Mouse (Mus musculus) CH12.LX (cell line): ENCODE measurements around the gene Psap. TPM values are rescaled to one million over a fixed set of nuclear protein-coding genes. Genes with fewer than 3 reads are reported as not detected.

Experiments used
- DNase-seq: peaks from one replicate; pipeline ENCODE4 v3.0.0-alpha.2; 2013; ENCODE audit errors: extremely low read depth
- H3K27ac ChIP-seq: 2 replicates; pipeline ENCODE4 v1.5.1; 2012; ENCODE audit warnings: low read depth, mild to moderate bottlenecking, control low read depth, moderate library complexity; ENCODE audit not compliant: insufficient read depth
- H3K27me3 ChIP-seq: replicated peaks from 2 replicates; pipeline ENCODE3; 2012; ENCODE audit warnings: inconsistent platforms
- H3K36me3 ChIP-seq, 2 experiments: replicated peaks in 1 of 2; 2 replicates each; pipeline versions ENCODE3 to v1.6.1; 2012; ENCODE audit warnings: inconsistent platforms in 1 of 2, low read length in 1 of 2, mild to moderate bottlenecking in 1 of 2, mixed read lengths in 1 of 2, moderate library complexity in 1 of 2; ENCODE audit not compliant: control insufficient read depth in 1 of 2, insufficient read depth in 1 of 2
- H3K4me1 ChIP-seq, 2 experiments: 2 replicates each; pipeline ENCODE4 v1.6.1; 2012; ENCODE audit warnings: inconsistent platforms in 1 of 2, moderate library complexity in 1 of 2; ENCODE audit not compliant: insufficient read depth in 2 of 2, control insufficient read depth in 1 of 2
- H3K4me2 ChIP-seq: 2 replicates; pipeline ENCODE4 v1.6.1; 2012; ENCODE audit warnings: low read depth, mild to moderate bottlenecking, control low read depth; ENCODE audit not compliant: poor library complexity, insufficient read depth, severe bottlenecking
- H3K4me3 ChIP-seq, 3 experiments: fragments of 150-350 bp in 1 of 3; sonication (generic) in 1 of 3; replicated peaks in 1 of 3; 2 replicates each; pipeline versions ENCODE3 to v1.5.1; 2011 to 2012; ENCODE audit warnings: low read depth in 2 of 3, low read length in 2 of 3, mild to moderate bottlenecking in 2 of 3, moderate library complexity in 2 of 3, control low read depth in 1 of 3, improper control_type of control experiment in 1 of 3, inconsistent platforms in 1 of 3, mixed read lengths in 1 of 3; ENCODE audit not compliant: poor library complexity in 1 of 3
- H3K79me2 ChIP-seq: replicated peaks from 2 replicates; pipeline ENCODE4 v1.6.1; 2012; ENCODE audit warnings: mild to moderate bottlenecking, moderate library complexity; ENCODE audit not compliant: control insufficient read depth, poor library complexity, insufficient read depth, severe bottlenecking; ENCODE audit errors: extremely low read depth
- H3K9ac ChIP-seq: 2 replicates; pipeline ENCODE4 v1.6.1; 2012; ENCODE audit warnings: low read depth, mild to moderate bottlenecking, control low read depth, moderate library complexity; ENCODE audit not compliant: insufficient read depth
- H3K9me3 ChIP-seq: replicated peaks from 2 replicates; pipeline ENCODE3; 2012; ENCODE audit warnings: low read length, inconsistent platforms, mixed read lengths
- CHD1 ChIP-seq: IDR thresholded peaks from 2 replicates; pipeline ENCODE4 v1.6.1; 2012; ENCODE audit warnings: low read depth, low read length, improper control_type of control experiment, inconsistent platforms
- E2F4 ChIP-seq: IDR thresholded peaks from 2 replicates; pipeline ENCODE4 v1.6.1; 2011; ENCODE audit warnings: low read depth, low read length, improper control_type of control experiment; ENCODE audit not compliant: insufficient replicate concordance
- EP300 ChIP-seq: IDR thresholded peaks from 2 replicates; pipeline ENCODE4 v1.6.1; 2011; ENCODE audit warnings: low read length, improper control_type of control experiment
- ETS1 ChIP-seq: conservative IDR thresholded peaks from 2 replicates; pipeline ENCODE4 v1.6.1; 2012; ENCODE audit warnings: low read depth, mild to moderate bottlenecking, inconsistent platforms, low read length, improper control_type of control experiment, moderate library complexity
- IRF4 ChIP-seq: IDR thresholded peaks from 2 replicates; pipeline ENCODE4 v1.6.1; 2014; ENCODE audit warnings: low read depth, mild to moderate bottlenecking, inconsistent platforms, low read length, improper control_type of control experiment
- JUN ChIP-seq: IDR thresholded peaks from 2 replicates; pipeline ENCODE4 v1.6.1; 2011; ENCODE audit warnings: low read depth, mild to moderate bottlenecking, low read length, improper control_type of control experiment, moderate library complexity; ENCODE audit not compliant: insufficient read depth
- JUND ChIP-seq: conservative IDR thresholded peaks from 2 replicates; pipeline ENCODE4 v1.6.1; 2011; ENCODE audit warnings: low read depth, low read length, improper control_type of control experiment
- MAX ChIP-seq: IDR thresholded peaks from 2 replicates; pipeline ENCODE4 v1.6.1; 2011; ENCODE audit warnings: low read length, improper control_type of control experiment
- MAZ ChIP-seq: IDR thresholded peaks from 2 replicates; pipeline ENCODE4 v1.6.1; 2012; ENCODE audit warnings: low read depth, mild to moderate bottlenecking, inconsistent platforms, low read length, improper control_type of control experiment, moderate library complexity
- MEF2A ChIP-seq: IDR thresholded peaks from 2 replicates; pipeline ENCODE4 v1.6.1; 2014; ENCODE audit warnings: low read depth, mild to moderate bottlenecking, inconsistent platforms, low read length, improper control_type of control experiment, borderline replicate concordance
- NELFE ChIP-seq: IDR thresholded peaks from 2 replicates; pipeline ENCODE4 v1.6.1; 2011; ENCODE audit warnings: low read depth, low read length, improper control_type of control experiment
- PAX5 ChIP-seq: IDR thresholded peaks from 2 replicates; pipeline ENCODE4 v1.6.1; 2012; ENCODE audit warnings: low read length, inconsistent platforms, mixed read lengths
- POLR2A ChIP-seq: IDR thresholded peaks from 2 replicates; pipeline ENCODE4 v1.6.1; 2011; ENCODE audit warnings: low read depth, mild to moderate bottlenecking, improper control_type of control experiment, low read length
- POLR2AphosphoS2 ChIP-seq: IDR thresholded peaks from 2 replicates; pipeline ENCODE4 v1.6.1; 2011; ENCODE audit warnings: low read depth, low read length, improper control_type of control experiment
- RAD21 ChIP-seq: IDR thresholded peaks from 2 replicates; pipeline ENCODE4 v1.6.1; 2011; ENCODE audit warnings: low read depth, mild to moderate bottlenecking, low read length, improper control_type of control experiment, moderate library complexity
- RCOR1 ChIP-seq: conservative IDR thresholded peaks from 2 replicates; pipeline ENCODE4 v1.6.1; 2012; ENCODE audit warnings: low read depth, mild to moderate bottlenecking, inconsistent platforms, low read length, improper control_type of control experiment
- SIN3A ChIP-seq: IDR thresholded peaks from 2 replicates; pipeline ENCODE4 v1.6.1; 2012; ENCODE audit warnings: low read length, improper control_type of control experiment, inconsistent platforms
- UBTF ChIP-seq: IDR thresholded peaks from 2 replicates; pipeline ENCODE4 v1.6.1; 2012; ENCODE audit warnings: low read depth, mild to moderate bottlenecking, inconsistent platforms, low read length, improper control_type of control experiment, moderate library complexity
- ZKSCAN1 ChIP-seq: IDR thresholded peaks from 2 replicates; pipeline ENCODE4 v1.6.1; 2012; ENCODE audit warnings: low read depth, inconsistent platforms, low read length, improper control_type of control experiment, borderline replicate concordance
- ZMIZ1 ChIP-seq: IDR thresholded peaks from 2 replicates; pipeline ENCODE4 v1.6.1; 2012; ENCODE audit warnings: low read depth, mild to moderate bottlenecking, inconsistent platforms, low read length, improper control_type of control experiment
- ZNF384 ChIP-seq: IDR thresholded peaks from 2 replicates; pipeline ENCODE4 v1.6.1; 2012; ENCODE audit warnings: low read depth, low read length, improper control_type of control experiment, inconsistent platforms
- dilution Hi-C: fragments of 300-500 bp; cut with MboI; formaldehyde crosslinking; loops from 2 replicates; pipeline ENCODE4 v1.14.3; 2020; ENCODE audit warnings: low sequenced_read_pairs; ENCODE audit not compliant: extremely low pct_unique_long_range_greater_than_20kb, extremely low pct_ligation_motif_present
- in situ Hi-C: fragments of 300-500 bp; cut with MboI; formaldehyde crosslinking; loops from 3 replicates; pipeline ENCODE4 v1.14.3; 2019; ENCODE audit warnings: low sequenced_read_pairs, low pct_ligation_motif_present, low pct_unique_long_range_greater_than_20kb, mixed read lengths
- polyA plus RNA-seq: library from polyadenylated mRNA; unstranded; fragments of >175 nt; gene quantifications from 2 replicates; pipeline ENCODE4 v1.2.1, GENCODE M21; 2012; ENCODE audit warnings: low read depth; ENCODE audit not compliant: insufficient read length
- total RNA-seq, 2 experiments: library from RNA; depleted of rRNA; stranded (reverse); fragments of 300-350 nt in 1 of 2; fragments of >200 nt in 1 of 2; gene quantifications; 2 replicates each; pipeline ENCODE4 v1.2.3; 2012 to 2014

Psap gene
- total and polyA plus RNA-seq, 3 experiments: 223 to 470 (median 300) TPM

DNA sequence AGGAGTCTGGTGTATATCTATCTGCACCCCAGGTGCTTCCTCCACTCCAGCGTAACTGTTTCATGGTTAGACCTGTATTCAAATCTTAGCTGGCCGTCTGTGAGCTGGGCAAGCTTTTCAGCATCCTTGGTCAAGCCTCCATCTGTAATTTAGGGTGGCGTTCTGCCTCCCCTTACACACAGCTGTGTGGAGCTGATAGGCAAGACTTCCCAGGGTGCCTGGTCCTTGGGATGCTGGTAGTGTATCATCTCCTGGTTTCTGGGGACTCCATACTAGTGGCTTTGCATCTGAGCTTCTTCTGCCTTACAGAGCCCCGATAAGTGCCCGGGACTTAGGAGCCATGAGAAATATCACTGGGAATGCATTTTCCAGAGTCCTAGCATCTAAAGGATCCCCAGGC, 72.2 kb downstream of the Psap start:
- Histone ChIP-seq H3K79me2 (no peaks in the 10 kb centered on the region), H3K27ac (no peak overlapping the region; the same call in 1 of the 2 replicates), H3K4me2 (peak overlapping the region; percentile 17; the same call in 1 of the 2 replicates), H3K27me3 (peaks cover 15% of the 10 kb centered on the region), H3K9ac (no peak overlapping the region), H3K4me3 (no peak overlapping the region), H3K36me3 (no peaks in the 10 kb centered on the region), H3K9me3 (no peaks in the 10 kb centered on the region), H3K4me1 (peaks cover 27 to 57% of the 10 kb centered on the region in 2 experiments)
- dilution Hi-C loops: no loop called here
- no peak for DNase-seq
- TF ChIP-seq RCOR1 (no peak), EP300 (no peak), JUND (no peak), PAX5 (no peak), E2F4 (no peak), IRF4 (no peak), RAD21 (no peak), POLR2AphosphoS2 (no peak), ZNF384 (no peak), ETS1 (no peak), ZKSCAN1 (no peak), ZMIZ1 (no peak), NELFE (no peak), MAX (no peak), JUN (no peak), UBTF (no peak)
- in situ Hi-C loops: loop anchor here (5.0 kb wide), 1 partner anchor 43 kb away; no protein-coding TSS in a partner anchor

DNA sequence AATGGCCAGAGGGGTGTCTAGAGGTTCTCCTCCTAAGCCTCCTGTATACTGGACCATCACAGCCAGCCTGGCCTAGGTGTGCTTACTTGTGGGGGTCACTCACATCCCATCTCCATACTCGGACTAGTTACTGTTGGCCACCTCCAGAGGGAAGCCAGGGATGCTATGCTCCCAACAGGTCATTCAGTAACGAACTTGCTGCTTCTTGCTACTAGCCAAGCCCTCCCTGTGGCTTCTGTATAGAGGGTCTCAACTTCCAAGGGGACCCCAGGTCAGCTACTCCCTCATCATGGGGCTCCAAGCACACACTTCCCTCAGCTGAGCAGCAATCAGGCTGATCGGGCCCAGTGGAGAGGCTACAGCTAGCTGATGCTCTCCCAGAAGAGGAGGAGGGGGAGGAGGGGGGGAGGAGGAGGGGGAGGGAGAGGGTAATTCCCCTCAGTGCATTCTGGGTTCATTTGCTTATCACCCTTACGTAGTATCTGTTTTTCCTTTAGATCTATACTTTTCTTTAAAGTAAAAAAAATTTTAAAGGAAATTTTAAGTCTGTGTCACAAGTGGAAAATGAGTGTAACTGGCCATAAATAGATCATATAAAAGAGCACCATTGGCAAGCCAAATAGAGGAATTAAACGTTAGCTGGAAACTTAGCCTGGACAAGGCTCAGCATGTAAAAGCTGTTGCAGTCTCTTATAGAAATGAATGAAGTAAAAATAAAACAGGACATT, 72.8 kb downstream of the Psap start:
- in situ Hi-C loops: loop anchor here (5.0 kb wide), 1 partner anchor 42 kb away; no protein-coding TSS in a partner anchor
- no peaks in the 10 kb centered on the region for H3K36me3 ChIP-seq
- H3K9me3 ChIP-seq: no peaks in the 10 kb centered on the region
- peak overlapping the region; percentile 85; the same call in 1 of the 2 replicates for H3K4me2 ChIP-seq
- no peak for DNase-seq
- H3K4me3 ChIP-seq: peak overlapping the region in 2 of 3 experiments; percentile 41 to 78
- peaks cover 27 to 57% of the 10 kb centered on the region in 2 experiments for H3K4me1 ChIP-seq
- H3K27me3 ChIP-seq: peaks cover 15% of the 10 kb centered on the region
- no peak overlapping the region for H3K27ac ChIP-seq
- no peak; the same call in 1 of the 2 replicates for TF ChIP-seq ETS1
- TF ChIP-seq CHD1: 0 out of 2 replicates have a peak, but pooled peaks have one; percentile 58
- peak; percentile 59 for TF ChIP-seq MEF2A
- TF ChIP-seq UBTF: no peak
- TF ChIP-seq EP300: peak; percentile 40; the same call in 1 of the 2 replicates
- 0 out of 2 replicates have a peak, but pooled peaks have one; percentile 3 for TF ChIP-seq NELFE
- TF ChIP-seq POLR2A: no peak
- TF ChIP-seq MAZ: peak; percentile 70; the same call in 1 of the 2 replicates
- TF ChIP-seq SIN3A: 0 out of 2 replicates have a peak, but pooled peaks have one; percentile 21
- peak overlapping the region; percentile 45; the same call in 1 of the 2 replicates for H3K9ac ChIP-seq
- dilution Hi-C loops: no loop called here
- H3K79me2 ChIP-seq: no peaks in the 10 kb centered on the region
